Mouse (Mus musculus): ENCODE measurements around the gene Apba2.

Apba2 gene

GRCm38 (mm10) chr7:64725967-64726695 is 224.6 kb downstream of the Apba2 start:
- DNase-seq (ENCODE audit: low read depth, low spot score), result no peak

DNA sequence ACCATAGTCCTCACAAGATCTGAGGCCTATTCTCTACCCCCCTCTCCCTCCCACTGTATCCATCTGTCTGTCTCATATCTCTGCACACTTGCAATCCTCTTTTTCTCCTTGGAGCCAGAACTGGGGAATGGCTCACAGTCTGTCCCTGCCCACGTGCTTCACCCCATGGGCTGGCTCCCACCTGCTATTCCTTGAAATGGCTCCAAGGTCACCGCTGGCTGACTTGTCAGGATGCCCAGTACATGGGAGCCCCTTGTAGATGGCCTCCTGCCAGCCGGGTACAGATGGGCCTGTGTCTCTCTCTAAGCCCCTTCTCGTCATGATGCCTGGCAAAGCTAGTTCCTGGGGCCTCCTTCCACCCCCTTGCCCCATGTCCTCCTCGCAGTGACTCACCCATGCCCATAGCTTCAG is 226.7 kb downstream of the Apba2 start:
- no peak for DNase-seq (ENCODE audit: low read depth, low spot score)

DNA sequence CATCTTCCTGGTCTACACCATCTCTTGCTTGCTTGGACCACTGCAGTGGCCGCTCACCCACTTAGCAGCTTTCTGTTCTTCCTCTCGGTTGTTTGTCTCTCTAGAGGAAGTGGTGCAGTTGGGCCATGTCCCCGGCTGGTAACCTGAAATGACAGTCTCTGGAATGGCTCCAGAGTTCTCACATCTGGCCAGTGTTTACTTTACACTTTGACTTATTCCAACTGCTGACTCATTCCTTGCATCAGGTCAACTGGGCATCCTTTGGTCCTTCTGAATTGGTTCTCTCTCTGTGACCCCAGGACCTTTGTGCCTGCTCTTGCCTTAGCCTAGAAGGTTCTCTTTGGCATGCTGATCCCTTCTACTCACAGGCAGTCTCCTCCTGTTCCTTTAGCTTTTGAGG is 227.3 kb downstream of the Apba2 start:
- no peak for DNase-seq (ENCODE audit: low read depth, low spot score)

- no peak for DNase-seq (ENCODE audit: low read depth, low spot score)
These were observed 228.3 kb downstream of the Apba2 start for GRCm38 (mm10) chr7:64729785-64730184.

DNA sequence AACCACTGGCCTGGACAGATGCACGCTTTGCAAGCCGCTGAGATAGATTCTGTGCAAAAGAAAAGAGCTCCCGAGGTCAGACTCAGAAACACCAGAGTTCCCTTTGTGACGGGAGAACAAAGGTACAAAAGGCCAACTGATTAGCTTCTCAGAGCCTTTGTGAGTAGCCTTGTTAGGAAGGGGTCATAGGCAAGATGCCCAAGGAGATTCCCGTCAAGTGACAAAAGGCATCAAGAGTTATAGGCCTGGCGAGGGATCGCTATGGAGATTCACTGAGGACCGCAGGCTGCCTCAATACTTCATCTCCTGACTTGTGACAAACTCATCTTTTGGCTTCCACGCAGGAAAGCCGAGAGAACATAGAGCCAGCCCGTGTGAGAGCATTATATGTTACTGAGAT is 237.6 kb downstream of the Apba2 start:
- DNase-seq (ENCODE audit: low read depth, low spot score), result no peak

- DNase-seq (ENCODE audit: low read depth, low spot score), result peak; percentile 13
These were observed 240.1 kb downstream of the Apba2 start for GRCm38 (mm10) chr7:64741333-64742307.

- DNase-seq (ENCODE audit: low read depth, low spot score), result no peak
These were observed 242.1 kb downstream of the Apba2 start for GRCm38 (mm10) chr7:64743610-64744009.

DNA sequence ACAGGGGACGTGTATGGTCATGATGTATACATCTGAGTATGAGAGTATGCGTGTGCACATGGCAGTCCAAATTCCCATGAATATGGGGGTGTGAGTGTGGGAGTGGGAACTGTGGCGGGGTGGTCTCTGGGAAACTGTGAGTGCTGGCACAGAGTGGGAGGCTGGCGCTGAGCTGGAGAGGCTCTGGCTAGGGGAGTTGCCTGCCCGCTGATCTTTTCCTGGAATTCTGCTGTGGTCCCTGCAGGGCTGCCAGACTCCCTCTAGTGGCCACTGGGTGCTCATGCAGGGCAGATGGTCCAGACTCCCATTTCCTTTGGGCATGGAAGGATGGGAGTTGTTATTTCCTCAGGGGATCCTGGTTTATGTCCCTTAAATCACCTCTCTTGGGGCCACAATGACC is 250.0 kb downstream of the Apba2 start:
- peak; percentile 11 for DNase-seq (ENCODE audit: low read depth, low spot score)

- DNase-seq (ENCODE audit: low read depth, low spot score), result no peak
These were observed 250.6 kb downstream of the Apba2 start for GRCm38 (mm10) chr7:64752133-64752532.

GRCm38 (mm10) chr7:64753678-64754077 is 252.2 kb downstream of the Apba2 start:
- DNase-seq (ENCODE audit: low read depth, low spot score), result no peak

- no peak for DNase-seq (ENCODE audit: low read depth, low spot score)
These were observed 252.7 kb downstream of the Apba2 start for GRCm38 (mm10) chr7:64754161-64754560.

DNA sequence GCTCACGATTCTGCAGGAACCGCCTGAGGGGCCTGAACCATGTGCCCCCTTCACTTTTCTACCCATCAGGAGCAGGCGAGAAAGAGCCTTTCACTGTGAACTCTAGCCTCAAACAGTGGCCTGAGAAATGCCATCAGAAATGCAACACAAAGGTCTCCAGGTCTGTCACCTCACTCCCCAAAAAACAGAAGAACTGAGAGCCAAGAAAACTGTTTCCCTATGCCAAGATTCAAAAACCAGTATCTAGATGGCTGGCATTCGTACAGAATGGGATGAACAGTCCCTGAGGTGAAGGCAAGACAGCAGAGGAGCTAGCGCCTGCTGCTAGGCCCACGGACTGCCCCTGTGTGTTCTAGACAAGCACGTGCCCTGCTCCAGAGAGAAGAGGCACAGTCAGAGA is 253.6 kb downstream of the Apba2 start:
- DNase-seq (ENCODE audit: low read depth, low spot score), result no peak

GRCm38 (mm10) chr7:64765595-64765994 is 264.1 kb downstream of the Apba2 start:
- no peak for DNase-seq (ENCODE audit: low read depth, low spot score)

- DNase-seq (ENCODE audit: low read depth, low spot score), result no peak
These were observed 268.3 kb downstream of the Apba2 start for GRCm38 (mm10) chr7:64769768-64770167.

GRCm38 (mm10) chr7:64770779-64771390 is 269.4 kb downstream of the Apba2 start:
- DNase-seq (ENCODE audit: low read depth, low spot score), result no peak

DNA sequence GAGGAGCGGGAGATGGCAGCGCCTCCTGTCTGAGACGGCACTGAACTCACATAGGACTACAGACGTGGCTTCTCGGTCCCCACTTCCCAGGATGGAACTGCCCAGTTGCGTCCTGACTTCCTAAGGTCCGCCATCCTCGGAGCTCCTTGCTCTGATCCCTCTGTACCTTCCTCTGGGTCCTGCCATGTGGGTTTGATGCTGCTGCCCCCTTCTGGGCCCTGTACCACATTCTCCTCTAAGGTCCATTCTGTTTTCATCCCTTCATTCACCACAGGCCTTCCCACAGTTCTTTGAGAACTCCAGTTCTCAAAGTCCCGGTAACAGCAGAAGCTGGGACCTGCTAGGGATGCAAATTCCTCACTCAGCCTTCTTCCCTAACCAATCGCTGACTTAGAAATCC is 272.0 kb downstream of the Apba2 start:
- DNase-seq (ENCODE audit: low read depth, low spot score), result no peak

DNA sequence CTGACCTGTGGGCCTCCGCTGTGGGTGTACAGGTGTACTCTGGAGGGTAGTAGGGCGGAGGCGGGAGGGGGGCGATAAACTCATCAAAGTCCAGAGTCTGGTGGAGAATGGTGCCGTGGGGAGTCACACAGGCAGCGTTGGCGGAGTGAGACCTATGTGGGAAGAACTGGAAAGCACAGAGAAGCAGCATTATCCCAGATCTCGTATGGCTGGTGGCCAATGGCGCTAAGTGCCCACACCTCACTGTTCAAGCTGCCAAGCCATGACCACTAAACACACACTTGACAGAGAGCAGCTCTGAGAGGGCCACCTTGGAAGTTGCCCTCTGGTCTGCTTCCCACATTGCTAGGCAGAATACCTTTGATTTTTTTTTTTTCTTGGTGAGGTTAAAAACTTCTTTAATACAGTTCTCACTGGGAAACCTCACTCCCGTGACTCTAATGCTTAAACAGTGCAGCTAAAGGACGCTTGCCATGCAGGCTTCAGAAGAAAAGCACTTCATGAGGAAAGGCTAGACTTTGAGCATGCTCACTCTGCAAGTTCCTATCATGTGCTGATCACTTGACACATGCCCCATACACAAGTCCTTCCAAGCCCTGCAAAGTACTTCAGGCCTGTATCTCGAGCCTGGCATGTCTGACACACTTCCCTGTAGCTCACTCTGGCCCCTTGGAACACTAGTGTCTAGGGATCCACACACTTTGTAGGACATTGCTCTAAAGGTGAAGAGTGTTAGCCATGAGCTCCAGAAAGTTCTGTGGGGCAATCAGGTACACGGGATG is 275.4 kb downstream of the Apba2 start:
- DNase-seq (ENCODE audit: low read depth, low spot score), result no peak

DNA sequence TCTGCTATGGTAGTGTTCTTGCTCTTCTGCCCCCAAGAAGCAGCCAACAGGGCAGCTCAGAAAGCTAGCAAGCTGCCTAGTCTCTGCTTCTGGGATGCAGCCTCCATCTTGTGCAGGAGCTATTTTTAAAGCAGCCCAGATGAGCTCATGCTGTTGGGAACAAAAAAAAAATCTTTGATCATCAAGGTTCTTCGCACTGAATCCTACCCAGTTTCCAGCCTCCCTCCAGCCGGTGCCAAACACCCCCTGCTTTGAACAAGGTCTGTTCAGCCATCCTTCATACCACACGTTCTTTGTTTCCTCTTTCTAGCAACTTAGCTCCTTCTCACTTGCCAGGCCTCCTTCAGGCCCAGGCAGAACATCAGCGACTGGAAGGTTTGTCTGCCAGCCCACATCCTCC is 278.0 kb downstream of the Apba2 start:
- DNase-seq (ENCODE audit: low read depth, low spot score), result no peak

DNA sequence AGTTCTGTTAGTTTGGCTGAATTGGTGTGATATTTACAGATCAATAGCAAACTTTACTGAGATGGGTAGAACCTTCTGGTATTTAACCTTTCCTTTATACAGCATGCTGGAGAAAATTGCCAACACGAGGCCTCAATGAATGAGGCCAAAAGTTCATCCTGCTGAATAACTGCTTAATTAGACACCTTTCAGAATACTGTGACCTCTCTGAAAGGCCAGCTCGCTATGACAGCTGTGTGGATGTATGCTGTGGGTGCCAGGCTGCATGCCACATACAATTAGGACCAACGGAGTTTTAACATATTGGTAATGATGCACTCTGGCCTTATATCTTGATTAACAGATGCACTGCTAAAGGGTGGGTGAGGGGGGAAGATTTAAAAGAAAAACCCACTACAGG is 283.5 kb downstream of the Apba2 start:
- no peak for DNase-seq (ENCODE audit: low read depth, low spot score)

- DNase-seq (ENCODE audit: low read depth, low spot score), result no peak
These were observed 289.6 kb downstream of the Apba2 start for GRCm38 (mm10) chr7:64791145-64791544.

GRCm38 (mm10) chr7:64792031-64792430 is 290.5 kb downstream of the Apba2 start:
- peak; percentile 16 for DNase-seq (ENCODE audit: low read depth, low spot score)

DNA sequence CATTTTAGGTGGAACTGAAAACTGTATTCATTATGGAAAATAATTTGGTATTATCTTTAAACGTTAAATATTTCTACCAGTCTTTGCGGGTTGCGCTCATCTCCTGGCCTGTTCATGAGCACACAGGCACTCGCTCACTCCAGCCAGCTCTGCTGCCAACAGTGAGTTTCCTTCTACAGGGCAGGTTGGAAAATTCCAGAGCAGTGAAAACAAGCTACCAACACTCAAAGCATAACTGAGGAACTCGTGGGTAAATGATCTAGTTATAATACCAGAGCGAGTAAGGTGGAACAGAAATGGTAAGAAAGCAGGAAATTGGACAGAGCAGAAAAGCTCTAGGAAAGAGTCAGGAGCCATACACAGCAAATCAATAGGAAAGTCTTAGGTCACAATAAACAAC is 294.0 kb downstream of the Apba2 start:
- no peak for DNase-seq (ENCODE audit: low read depth, low spot score)
